Mouse (Mus musculus) Patski (cell line): Measurements from ENCODE around the gene Atxn7l2. TPM values are rescaled to one million over a fixed set of nuclear protein-coding genes. Genes with fewer than 3 reads are reported as not detected.
A peak's percentile ranks its signal among the peaks of the same experiment; 100 is the strongest.

Source experiments
- ATAC-seq: fragments of 100-300 bp; one replicate; pipeline ENCODE4 v1.8.0; 2021
- CTCF ChIA-PET: fragments of 350-600 bp; sonication (Branson Sonifier 250); formaldehyde crosslinking; loops from one replicate; lab custom pipeline; 2022; ENCODE audit warnings: inconsistent platforms; lab: Charles Lee
- POLR2A ChIA-PET: fragments of 350-600 bp; sonication (Branson Sonifier 250); formaldehyde crosslinking; loops from one replicate; lab custom pipeline; 2022; ENCODE audit warnings: antibody characterized with exemption, inconsistent platforms; lab: Charles Lee
- DNase-seq: peaks from one replicate; pipeline ENCODE4 v3.0.0-alpha.2; 2011; ENCODE audit warnings: low read depth, low spot score
- H3K27me3 ChIP-seq: fragments of 371-371 bp; one replicate; pipeline ENCODE4 v1.5.1; 2021
- CTCF ChIP-seq: fragments of 100-300 bp; IDR thresholded peaks from one replicate; pipeline ENCODE4 v1.5.1; 2021
- in situ Hi-C: fragments of 300-500 bp; cut with MboI; formaldehyde crosslinking; loops from 3 replicates; pipeline ENCODE4 v1.11.1; 2018; ENCODE audit warnings: low pct_unique_long_range_greater_than_20kb, mixed read lengths
- polyA plus RNA-seq: library from polyadenylated mRNA; unstranded; gene quantifications from one replicate; pipeline ENCODE4 v1.2.3, GENCODE M21; 2021

Atxn7l2 gene
- polyA plus RNA-seq, 1 experiment from 2014 or later = 17.4 TPM

DNA sequence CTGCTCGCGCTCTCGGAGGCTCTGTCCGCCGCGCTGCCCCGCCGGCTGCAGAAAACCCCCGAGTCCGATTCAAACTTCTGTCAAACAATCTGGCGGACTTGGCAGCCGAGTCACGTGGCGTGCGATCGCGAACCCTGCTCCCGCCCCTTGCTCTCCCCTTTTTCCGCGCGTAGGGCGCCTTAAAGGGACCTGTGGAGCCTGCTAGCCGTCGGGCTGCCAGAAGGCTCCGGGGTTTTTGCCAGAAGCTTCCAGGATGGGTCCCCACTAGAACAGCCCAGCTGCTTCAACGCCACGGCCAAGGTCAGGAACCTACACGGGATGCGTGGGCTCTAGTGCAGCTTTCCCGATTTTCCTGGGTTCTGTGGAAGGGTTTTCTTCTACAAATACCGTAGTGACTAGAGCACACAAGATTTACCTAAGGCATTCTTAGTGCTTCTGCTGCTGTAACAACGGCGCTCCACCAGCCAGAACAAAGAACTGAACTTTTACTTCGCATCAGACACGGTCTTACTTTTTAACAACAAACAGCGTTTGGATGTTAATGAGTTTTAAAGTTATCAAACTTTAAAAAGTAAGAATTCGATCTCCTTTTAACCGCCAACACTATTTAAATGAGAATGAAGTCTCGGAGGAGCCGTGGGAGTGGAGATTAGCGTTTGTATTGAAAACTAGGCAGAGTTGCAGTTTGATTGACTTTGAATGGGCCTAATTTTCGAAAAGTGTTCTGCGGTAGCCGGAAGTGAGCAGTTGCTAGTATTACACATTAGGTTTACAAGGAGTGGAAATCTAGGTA lies 16.0 kb upstream of the Atxn7l2 start, which contains the start of gene Sypl2:
TSS of gene Sypl2 (minus strand) at position 91 of the 793 bp plus-strand sequence.
- DNase-seq (no peak), ATAC-seq (no peak)

DNA sequence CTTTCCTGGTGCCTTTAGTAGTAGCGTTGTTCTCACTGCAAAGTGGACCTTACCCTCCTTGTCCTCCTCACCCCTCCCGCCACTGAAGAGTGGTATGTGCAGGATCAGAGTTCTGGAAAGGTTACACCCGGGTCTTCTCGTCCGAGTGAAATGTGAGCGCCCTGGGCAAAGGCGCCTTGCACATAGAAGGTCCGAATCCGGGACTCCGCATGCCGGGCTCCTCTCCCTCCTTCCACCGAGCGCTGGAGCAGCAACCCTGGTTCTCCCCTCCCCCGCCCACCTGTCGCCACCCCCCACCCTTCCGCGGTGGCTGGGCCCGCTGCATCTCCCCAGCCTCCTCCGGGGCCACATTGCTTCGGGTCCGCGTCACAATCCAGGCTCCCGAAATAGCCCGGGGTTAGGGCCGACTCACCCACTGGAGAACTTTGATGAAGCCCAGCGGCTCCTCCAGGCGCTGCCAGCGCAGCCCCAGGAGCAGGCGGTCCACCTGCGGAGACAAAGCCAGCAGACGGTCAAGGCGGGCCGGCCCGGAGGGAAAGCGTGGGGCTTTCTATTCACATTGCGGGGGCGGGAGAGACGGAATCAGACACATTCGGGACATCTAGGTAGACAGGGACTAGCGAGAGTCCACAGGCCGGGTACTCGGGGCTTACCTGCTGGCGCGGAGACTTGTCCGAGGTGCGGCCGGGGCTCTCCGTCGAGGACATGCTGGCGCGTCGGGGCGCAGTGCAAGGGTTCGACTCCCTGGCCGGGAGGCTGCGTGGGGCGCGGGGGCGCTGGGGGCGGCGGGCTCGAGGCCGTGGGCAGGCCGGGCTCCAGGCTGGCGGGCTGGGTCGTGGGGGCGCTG lies 15.2 kb upstream of the Atxn7l2 start:
- ATAC-seq (no peak), DNase-seq (no peak)
- no peak for TF ChIP-seq CTCF
- H3K27me3 ChIP-seq = peaks cover 74% of the 10 kb centered on the region
- ChIA-PET CTCF (interaction anchor here (1.2 to 1.3 kb wide), 2 partner anchors 15 to 62 kb away, joined by 3 to 4 read pairs; partner anchors contain the start of gene Atxn7l2), POLR2A (no interaction called here)
- in situ Hi-C loops = no loop called here

More for the DNA sequence above, 16.0 kb upstream of the Atxn7l2 start, which contains the start of gene Sypl2:
- peaks cover 74% of the 10 kb centered on the region for H3K27me3 ChIP-seq
- TF ChIP-seq CTCF = no peak
- POLR2A ChIA-PET = no interaction called here
- in situ Hi-C loops = no loop called here
- CTCF ChIA-PET = no interaction called here

DNA sequence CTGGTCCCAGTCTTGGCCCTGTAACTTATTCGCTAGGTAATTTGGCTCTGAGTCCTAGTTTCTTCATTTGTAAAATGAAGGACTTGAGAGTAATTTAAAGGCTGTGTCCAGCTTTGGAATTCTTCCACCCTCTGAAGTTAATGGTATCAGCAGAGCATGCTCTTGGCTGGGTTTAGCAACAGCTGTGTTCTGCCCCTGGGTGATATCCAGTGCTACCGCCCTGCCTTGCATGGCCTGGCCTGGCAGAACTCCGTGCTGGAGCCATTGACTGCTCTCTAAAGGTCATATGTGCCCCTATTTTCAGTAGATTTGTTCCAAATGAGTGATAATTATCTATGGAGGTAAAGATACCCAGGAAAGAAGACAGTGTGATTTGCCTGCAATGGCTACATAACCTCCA lies 9.9 kb upstream of the Atxn7l2 start:
- peaks cover 51% of the 10 kb centered on the region for H3K27me3 ChIP-seq

DNA sequence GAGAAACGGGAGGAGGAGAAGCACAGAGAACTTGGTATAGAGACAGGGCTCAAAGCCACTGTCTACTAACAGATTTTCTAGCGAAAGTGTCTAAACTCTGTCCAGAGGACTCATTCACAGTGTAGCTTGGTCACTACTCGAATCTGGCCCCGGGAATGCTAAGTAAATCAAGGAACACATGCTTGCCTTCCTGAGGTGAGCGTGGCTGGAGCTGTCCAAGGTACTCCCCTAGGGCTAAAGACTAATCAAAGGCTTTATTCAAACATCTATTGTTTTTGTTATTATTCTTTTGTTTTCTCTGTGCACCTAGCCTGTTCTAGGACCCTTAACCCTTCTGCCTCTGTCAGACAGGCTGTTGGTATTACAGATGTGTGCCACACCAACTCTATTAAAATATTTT lies 4.0 kb upstream of the Atxn7l2 start:
- in situ Hi-C loops = no loop called here
- peaks cover 14% of the 10 kb centered on the region for H3K27me3 ChIP-seq
- ATAC-seq (no peak), DNase-seq (no peak)
- ChIA-PET POLR2A (no interaction called here), CTCF (no interaction called here)
- no peak for TF ChIP-seq CTCF

More for the DNA sequence above, 9.9 kb upstream of the Atxn7l2 start:
- TF ChIP-seq CTCF = no peak
- no peak for DNase-seq
- ChIA-PET POLR2A (interaction anchor here (1.4 kb wide), 1 partner anchor 37 kb away, joined by 3 read pairs; no protein-coding TSS in a partner anchor), CTCF (no interaction called here)
- in situ Hi-C loops = no loop called here
- ATAC-seq = no peak

DNA sequence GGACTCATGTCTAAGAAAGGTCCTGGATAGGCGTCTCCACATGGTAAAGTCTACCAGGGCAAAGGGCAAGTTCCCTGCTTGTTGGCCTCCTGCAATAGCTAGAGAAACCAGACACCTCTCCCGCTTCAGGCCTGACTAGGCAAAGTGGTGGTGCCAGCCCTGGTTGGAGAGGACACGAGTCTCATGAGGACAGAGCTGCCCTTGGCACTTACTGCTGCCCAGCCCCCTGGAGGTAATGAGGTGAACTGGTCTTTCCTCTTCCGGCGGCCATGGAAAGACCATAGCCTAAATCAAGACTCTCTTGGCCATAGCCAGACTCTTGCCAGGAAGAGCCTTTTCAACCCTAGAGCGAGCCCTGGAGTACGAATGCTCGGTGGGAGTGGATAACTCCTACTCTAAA lies 1.7 kb upstream of the Atxn7l2 start:
- TF ChIP-seq CTCF = no peak
- ChIA-PET CTCF (no interaction called here), POLR2A (interaction anchor here (0.6 kb wide), 1 partner anchor 44 kb away, joined by 3 read pairs; no protein-coding TSS in a partner anchor)
- in situ Hi-C loops = no loop called here
- H3K27me3 ChIP-seq = peaks cover 8% of the 10 kb centered on the region
- DNase-seq (no peak), ATAC-seq (no peak)

DNA sequence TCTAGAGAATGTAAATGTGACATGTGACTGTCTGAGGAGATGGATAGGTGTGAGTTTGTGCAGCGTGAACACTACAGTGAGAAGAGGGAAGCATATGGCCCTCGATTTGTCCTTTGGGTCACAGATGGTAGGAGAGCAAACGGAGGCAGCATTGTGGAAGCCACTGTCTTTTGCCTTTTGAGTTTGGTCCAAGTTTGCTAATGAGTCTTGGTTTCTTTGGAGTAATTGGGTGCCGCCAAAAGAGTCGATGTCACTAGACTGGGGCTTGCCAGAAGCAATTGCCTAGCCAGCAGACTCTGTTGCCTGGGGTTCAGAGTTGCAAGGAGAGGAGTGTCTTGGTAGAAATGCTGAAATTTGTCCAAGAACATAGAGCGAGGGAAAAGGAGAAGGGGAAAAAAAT lies 1.1 kb upstream of the Atxn7l2 start:
- no peak for TF ChIP-seq CTCF
- H3K27me3 ChIP-seq = peaks cover 3% of the 10 kb centered on the region
- ChIA-PET POLR2A (interaction anchor here (0.6 to 1.2 kb wide), 2 partner anchors 20 to 871 kb away, joined by 3 read pairs; no protein-coding TSS in a partner anchor), CTCF (interaction anchor here (3.5 kb wide), 1 partner anchor 11 kb away, joined by 25 read pairs; the partner anchor contains the start of gene Cyb561d1)
- ATAC-seq (no peak), DNase-seq (no peak)
- in situ Hi-C loops = no loop called here

DNA sequence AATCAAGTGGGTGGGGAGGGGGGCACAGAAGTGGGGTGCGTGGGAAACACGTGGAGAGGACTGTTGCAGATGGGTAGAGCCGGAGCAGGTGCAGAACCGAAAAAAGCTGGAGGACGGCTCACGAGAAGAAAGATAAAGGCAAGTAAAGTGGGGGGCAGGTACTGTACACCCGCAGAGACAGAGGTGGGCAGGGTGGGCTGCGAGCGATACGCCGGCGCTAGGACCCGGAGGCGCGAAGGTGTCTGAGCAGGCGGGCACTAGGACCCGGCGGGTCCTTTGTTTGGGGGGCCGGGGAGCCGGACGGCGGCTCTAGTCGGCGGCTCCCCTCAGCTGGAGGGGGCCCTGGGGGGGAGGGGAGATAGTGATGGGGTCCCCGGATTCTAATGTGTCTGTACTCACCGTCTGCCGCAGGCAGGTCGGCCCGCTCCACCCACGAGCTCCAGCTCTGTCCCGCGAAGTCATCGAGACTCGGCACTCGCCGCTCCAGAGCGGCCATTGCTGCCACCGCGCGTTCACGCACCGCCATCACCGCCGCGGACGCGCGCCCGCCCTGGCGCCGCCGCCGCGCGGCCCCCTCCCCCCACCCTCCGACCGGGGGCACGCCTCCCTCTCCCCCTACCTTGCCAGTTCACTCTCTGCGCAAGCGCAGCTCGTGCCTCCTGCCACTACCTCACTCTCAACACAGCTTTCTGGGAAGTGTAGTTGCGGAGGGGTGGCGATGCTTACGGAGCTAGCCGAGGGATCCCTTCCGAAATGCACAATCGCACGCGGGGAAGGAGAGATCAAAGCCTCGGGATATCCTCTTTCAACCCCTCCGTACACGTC lies 576 bp downstream of the Atxn7l2 start:
- peak; percentile 96 for DNase-seq
- ATAC-seq = peak; percentile 73
- ChIA-PET POLR2A (interaction anchor here (0.9 to 2.5 kb wide), 9 partner anchors 10 to 46 kb away, joined by 3 to 15 read pairs (median 3); partner anchors contain the start of genes Cyb561d1 and Psma5), CTCF (interaction anchor here (0.8 to 3.5 kb wide), 8 partner anchors 9 to 59 kb away, joined by 3 to 25 read pairs (median 5); partner anchors contain the start of gene Cyb561d1)
- TF ChIP-seq CTCF = no peak
- peaks cover under 1% of the 10 kb centered on the region for H3K27me3 ChIP-seq
- in situ Hi-C loops = loop anchor here (5.0 kb wide), 1 partner anchor 43 kb away; no protein-coding TSS in a partner anchor

DNA sequence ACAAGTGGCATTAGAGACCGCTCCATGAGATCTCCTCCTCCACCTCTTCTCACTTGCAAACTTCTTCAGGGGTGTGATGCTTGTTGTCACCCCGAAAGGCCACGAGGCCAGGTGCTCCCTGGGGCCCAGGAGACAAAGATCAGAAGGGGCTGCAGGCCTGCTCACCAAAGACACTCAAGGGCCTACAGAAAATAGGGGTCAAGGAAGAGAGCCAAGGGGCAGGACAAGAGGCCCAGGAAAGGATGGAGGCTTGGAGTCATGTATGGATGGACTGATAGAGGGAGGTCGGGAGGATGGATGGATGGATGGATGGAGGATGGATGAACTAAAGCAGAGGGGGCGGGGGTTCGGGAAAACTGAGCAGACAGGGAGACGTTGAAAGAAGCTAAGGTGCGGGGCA lies 1.2 kb downstream of the Atxn7l2 start:
- DNase-seq (no peak), ATAC-seq (no peak)
- H3K27me3 ChIP-seq = no peaks in the 10 kb centered on the region
- ChIA-PET POLR2A (interaction anchor here (1.0 to 2.5 kb wide), 5 partner anchors 9 to 45 kb away, joined by 3 to 15 read pairs (median 4); partner anchors contain the start of gene Cyb561d1), CTCF (interaction anchor here (1.7 to 15.7 kb wide), 3 partner anchors 8 to 44 kb away, joined by 7 to 247 read pairs (median 25); partner anchors contain the start of gene Cyb561d1)
- TF ChIP-seq CTCF = no peak
- in situ Hi-C loops = loop anchor here (5.0 kb wide), 1 partner anchor 42 kb away; no protein-coding TSS in a partner anchor

DNA sequence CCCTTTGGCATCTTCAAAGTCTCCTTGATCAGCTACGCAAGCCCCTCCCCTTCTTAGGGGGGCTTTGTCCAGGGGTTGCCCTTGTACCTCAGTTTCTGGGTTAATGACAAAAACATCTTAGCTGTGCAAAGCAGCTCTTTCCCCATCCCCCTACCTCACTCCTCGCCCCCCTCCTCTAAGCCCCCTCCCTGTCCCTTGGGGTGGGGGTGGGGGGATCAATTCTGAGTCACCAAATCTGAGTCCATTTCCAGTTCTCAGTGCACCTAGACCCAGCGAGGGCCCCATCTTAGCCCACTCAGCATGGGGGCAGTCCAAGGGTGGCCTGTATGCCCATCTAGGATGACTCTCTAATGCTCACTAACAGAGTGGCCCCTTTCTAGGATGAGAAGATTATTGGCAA lies 1.7 kb downstream of the Atxn7l2 start:
- in situ Hi-C loops = loop anchor here (5.0 kb wide), 1 partner anchor 42 kb away; no protein-coding TSS in a partner anchor
- ATAC-seq (no peak), DNase-seq (no peak)
- POLR2A ChIA-PET = interaction anchor here (0.5 to 2.5 kb wide), 4 partner anchors 9 to 111 kb away, joined by 3 to 15 read pairs (median 3); partner anchors contain the start of gene Cyb561d1
- no peaks in the 10 kb centered on the region for H3K27me3 ChIP-seq
- no peak for TF ChIP-seq CTCF
- CTCF ChIA-PET = interaction anchor here (1.7 to 15.7 kb wide), 3 partner anchors 8 to 44 kb away, joined by 7 to 247 read pairs (median 25); partner anchors contain the start of gene Cyb561d1
